ENCODE assay signal across 13 mouse cellular contexts in the genomic region with DNA sequence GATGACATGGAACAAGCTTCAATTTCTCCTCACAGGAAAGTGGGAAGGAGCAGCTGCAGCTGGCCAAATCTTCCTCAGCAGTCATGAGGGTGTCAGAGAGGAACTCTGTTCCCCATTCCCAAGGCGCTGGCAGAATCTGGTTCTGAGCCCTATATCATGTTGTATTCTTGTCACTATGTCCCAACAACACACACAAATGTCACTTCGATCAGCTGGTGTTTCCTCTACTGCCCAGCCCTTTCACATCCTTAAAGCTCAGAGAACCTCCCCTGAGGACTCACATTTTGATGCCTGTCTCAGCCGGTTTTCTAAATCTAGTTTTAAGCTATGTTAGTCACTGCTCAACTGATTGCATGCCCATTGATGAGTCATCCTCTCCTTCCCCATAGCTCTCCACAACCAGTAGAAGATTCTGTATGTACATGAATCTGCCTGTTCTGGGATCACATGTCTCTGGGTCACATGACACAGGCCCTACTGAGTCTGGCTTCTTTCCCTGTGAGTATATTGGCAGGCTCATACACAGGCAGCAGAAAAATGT. TPM values are rescaled to one million over a fixed set of nuclear protein-coding genes. Genes with fewer than 3 reads are reported as not detected.
A peak's percentile ranks its signal among the peaks of the same experiment; 100 is the strongest.
DNase-seq lines count a peak whose midpoint lies in the region; ATAC-seq and TF ChIP-seq lines count a peak whose summit lies in the region.
"Had no signal": no experiment of that assay in that cellular context is flagged by ENCODE, and none has a peak within 500 bp of the region (broad histone marks: within the 10 kb centered on the region; RNA-seq: fewer than 3 reads in every experiment).

No protein-coding gene starts in this region.

- TF ChIP-seq CTCF in intestine, postnatal 0 days (IDR thresholded peaks at IDR 0.05; ENCODE audit: low read depth) = no peak
- TF ChIP-seq CTCF in CH12.LX (conservative IDR thresholded peaks at IDR 0.05 in 1 of 2, IDR thresholded peaks at IDR 0.05 in 1 of 2; ENCODE audit: low read depth in 2 of 2, low read length in 2 of 2) = no peak

- no peak for TF ChIP-seq RAD21 in CH12.LX (IDR thresholded peaks at IDR 0.05; ENCODE audit: low read depth, low read length)

- no peak for TF ChIP-seq POLR2A in CH12.LX (IDR thresholded peaks at IDR 0.05; ENCODE audit: low read depth, low read length)

- H3K9me3 ChIP-seq in intestine, embryonic 14.5 days (ENCODE audit: control insufficient read depth, low read length) = no peaks in the 10 kb centered on the region
- no peaks in the 10 kb centered on the region for H3K9me3 ChIP-seq in intestine, postnatal 0 days (ENCODE audit: control insufficient read depth)
- H3K9me3 ChIP-seq in CH12.LX (replicated peaks; ENCODE audit: low read length) = no peaks in the 10 kb centered on the region
- H3K9me3 ChIP-seq in embryonic facial prominence, embryonic 14.5 days (ENCODE audit: control insufficient read depth, low read length) = no peaks in the 10 kb centered on the region
- no peaks in the 10 kb centered on the region for H3K9me3 ChIP-seq in forebrain, embryonic 11.5 days (ENCODE audit: control insufficient read depth, low read length)
- H3K9me3 ChIP-seq: megakaryocyte, embryonic 14.5 days; neural tube, embryonic 13.5 days had no signal

- DNase-seq in intestine, embryonic 14.5 days (ENCODE audit: low spot score) = peak; percentile 35
- DNase-seq in CH12.LX (ENCODE audit: extremely low read depth) = peak; percentile 56
- DNase-seq in embryonic facial prominence, embryonic 14.5 days (ENCODE audit: low spot score) = peak; percentile 4
- DNase-seq in lung, postnatal 25 days (ENCODE audit: low spot score) = peak; percentile 24
- DNase-seq in testis, postnatal 10 days (ENCODE audit: low spot score) = no peak
- DNase-seq in ovary, postnatal 10 days (ENCODE audit: low spot score) = no peak
- DNase-seq in forebrain, embryonic 11.5 days (ENCODE audit: low spot score) = no peak

- in situ Hi-C loops in CH12.LX (cut with MboI; ENCODE audit: low pct_ligation_motif_present, low pct_unique_long_range_greater_than_20kb, low sequenced_read_pairs) = no loop called here

- no peaks in the 10 kb centered on the region for H3K27me3 ChIP-seq in intestine, embryonic 14.5 days (replicated peaks; ENCODE audit: control insufficient read depth, insufficient read depth, low read length)
- 0 out of 2 replicates have a peak, but pooled peaks cover 4% of the 10 kb centered on the region for H3K27me3 ChIP-seq in intestine, postnatal 0 days (replicated peaks; ENCODE audit: control insufficient read depth, insufficient read depth, low read length)
- H3K27me3 ChIP-seq in CH12.LX (replicated peaks) = peaks cover 2% of the 10 kb centered on the region
- no peaks in the 10 kb centered on the region for H3K27me3 ChIP-seq in embryonic facial prominence, embryonic 14.5 days (replicated peaks; ENCODE audit: control insufficient read depth, insufficient read depth, low read length)
- no peaks in the 10 kb centered on the region for H3K27me3 ChIP-seq in forebrain, embryonic 11.5 days (ENCODE audit: control insufficient read depth, insufficient read depth, low read length)
- H3K27me3 ChIP-seq: neural tube, embryonic 13.5 days had no signal

- H3K4me3 ChIP-seq in intestine, embryonic 14.5 days (ENCODE audit: low read depth, low read length) = no peak overlapping the region
- no peak overlapping the region for H3K4me3 ChIP-seq in intestine, postnatal 0 days (ENCODE audit: low read depth, low read length)
- H3K4me3 ChIP-seq in CH12.LX (replicated peaks in 1 of 3; ENCODE audit: low read depth in 2 of 3, low read length in 2 of 3, poor library complexity in 1 of 3) = no peak overlapping the region
- no peak overlapping the region for H3K4me3 ChIP-seq in embryonic facial prominence, embryonic 14.5 days (ENCODE audit: low read depth, low read length)
- H3K4me3 ChIP-seq in forebrain, embryonic 11.5 days (ENCODE audit: low read depth, low read length) = no peak overlapping the region
- H3K4me3 ChIP-seq: erythroblast, embryonic 14.5 days; neural tube, embryonic 13.5 days had no signal

- no peak overlapping the region for H3K9ac ChIP-seq in intestine, embryonic 14.5 days (ENCODE audit: low read length)
- no peak overlapping the region for H3K9ac ChIP-seq in intestine, postnatal 0 days (ENCODE audit: low read depth, low read length)
- no peak overlapping the region for H3K9ac ChIP-seq in CH12.LX (ENCODE audit: insufficient read depth, low read depth)
- H3K9ac ChIP-seq in embryonic facial prominence, embryonic 14.5 days (ENCODE audit: low read depth, low read length) = no peak overlapping the region
- no peak overlapping the region for H3K9ac ChIP-seq in forebrain, embryonic 11.5 days (ENCODE audit: low read length)
- H3K9ac ChIP-seq: neural tube, embryonic 13.5 days had no signal

- dilution Hi-C loops in CH12.LX (cut with MboI; ENCODE audit: extremely low pct_ligation_motif_present, extremely low pct_unique_long_range_greater_than_20kb, low sequenced_read_pairs) = no loop called here

- no peak for ATAC-seq in intestine, embryonic 14.5 days (replicated peaks; ENCODE audit: low FRiP score, low TSS enrichment, low read depth)
- no peak for ATAC-seq in intestine, postnatal 0 days
- ATAC-seq in embryonic facial prominence, embryonic 14.5 days (ENCODE audit: low read depth) = no peak
- ATAC-seq in forebrain, embryonic 11.5 days (replicated peaks; ENCODE audit: low FRiP score) = no peak

- no peaks in the 10 kb centered on the region for H3K79me2 ChIP-seq in CH12.LX (replicated peaks; ENCODE audit: control insufficient read depth, extremely low read depth, insufficient read depth, poor library complexity, severe bottlenecking)

- H3K4me2 ChIP-seq in intestine, embryonic 14.5 days (ENCODE audit: low read length) = no peak overlapping the region
- H3K4me2 ChIP-seq in intestine, postnatal 0 days (replicated peaks; ENCODE audit: low read depth) = no peak overlapping the region
- H3K4me2 ChIP-seq in CH12.LX (ENCODE audit: insufficient read depth, low read depth, poor library complexity, severe bottlenecking) = no peak overlapping the region
- H3K4me2 ChIP-seq in embryonic facial prominence, embryonic 14.5 days (ENCODE audit: low read depth, low read length) = no peak overlapping the region
- no peak overlapping the region for H3K4me2 ChIP-seq in forebrain, embryonic 11.5 days (ENCODE audit: low read depth, low read length, severe bottlenecking)
- H3K4me2 ChIP-seq: neural tube, embryonic 13.5 days had no signal

- H3K27ac ChIP-seq in intestine, embryonic 14.5 days (ENCODE audit: low read depth) = no peak overlapping the region
- no peak overlapping the region for H3K27ac ChIP-seq in intestine, postnatal 0 days (ENCODE audit: low read depth, low read length)
- H3K27ac ChIP-seq in CH12.LX (ENCODE audit: insufficient read depth, low read depth) = no peak overlapping the region
- no peak overlapping the region for H3K27ac ChIP-seq in embryonic facial prominence, embryonic 14.5 days (replicated peaks; ENCODE audit: low read depth, low read length)
- H3K27ac ChIP-seq in forebrain, embryonic 11.5 days (ENCODE audit: low read depth, low read length) = no peak overlapping the region
- H3K27ac ChIP-seq: neural tube, embryonic 13.5 days had no signal

- no peak for TF ChIP-seq EP300 in CH12.LX (IDR thresholded peaks at IDR 0.05; ENCODE audit: low read length)

- 86% methylated on average over 3 of the region's 3 CpGs for WGBS in intestine, embryonic 14.5 days
- 78% methylated on average over 3 of the region's 3 CpGs for WGBS in intestine, postnatal 0 days
- WGBS in embryonic facial prominence, embryonic 14.5 days = 86% methylated on average over 3 of the region's 3 CpGs
- 86% methylated on average over 3 of the region's 3 CpGs for WGBS in forebrain, embryonic 11.5 days

- no peaks in the 10 kb centered on the region for H3K36me3 ChIP-seq in intestine, embryonic 14.5 days (ENCODE audit: control insufficient read depth, insufficient read depth, low read length)
- no peaks in the 10 kb centered on the region for H3K36me3 ChIP-seq in intestine, postnatal 0 days (ENCODE audit: control insufficient read depth, insufficient read depth)
- H3K36me3 ChIP-seq in CH12.LX (replicated peaks in 1 of 2; ENCODE audit: control insufficient read depth in 1 of 2, insufficient read depth in 1 of 2, low read length in 1 of 2) = no peaks in the 10 kb centered on the region
- H3K36me3 ChIP-seq in embryonic facial prominence, embryonic 14.5 days (ENCODE audit: control insufficient read depth, insufficient read depth, low read length) = no peaks in the 10 kb centered on the region
- H3K36me3 ChIP-seq in forebrain, embryonic 11.5 days (ENCODE audit: control insufficient read depth, insufficient read depth, low read length) = no peaks in the 10 kb centered on the region
- H3K36me3 ChIP-seq: neural tube, embryonic 13.5 days had no signal

- no peaks in the 10 kb centered on the region for H3K4me1 ChIP-seq in intestine, embryonic 14.5 days (replicated peaks; ENCODE audit: control insufficient read depth, insufficient read depth, low read length)
- no peaks in the 10 kb centered on the region for H3K4me1 ChIP-seq in intestine, postnatal 0 days (replicated peaks; ENCODE audit: control insufficient read depth, insufficient read depth, low read length)
- peaks cover 10 to 13% of the 10 kb centered on the region in 2 experiments for H3K4me1 ChIP-seq in CH12.LX (ENCODE audit: control insufficient read depth in 1 of 2, insufficient read depth in 2 of 2)
- no peaks in the 10 kb centered on the region for H3K4me1 ChIP-seq in embryonic facial prominence, embryonic 14.5 days (ENCODE audit: control insufficient read depth, insufficient read depth, low read length)
- no peaks in the 10 kb centered on the region for H3K4me1 ChIP-seq in forebrain, embryonic 11.5 days (replicated peaks; ENCODE audit: control insufficient read depth, insufficient read depth, low read length)
- H3K4me1 ChIP-seq: neural tube, embryonic 13.5 days had no signal

RNA-seq across cellular contexts. Expression of a gene that starts 28.2 kb away (rescaled TPM):
- polyA plus RNA-seq in intestine, embryonic 14.5 days (2014; fragmentation: Nextera tagmentation; extraction: Ambion mirVana) = 0.12 and 0.17 TPM in 2 replicates
- 0.59 and 0.69 TPM in 2 replicates for polyA plus RNA-seq in intestine, postnatal 0 days (2015; fragmentation: Nextera tagmentation; extraction: Ambion mirVana)
- total RNA-seq in CH12.LX (2012; rRNA removed) (0.08 TPM in 1 of 2 replicates, not detected in the other), CH12.LX (2014; rRNA removed) (0.35 TPM in 1 of 2 replicates, not detected in the other)
- polyA plus RNA-seq in CH12.LX (2012; ENCODE audit: insufficient read length, low read depth) = 0.22 and 0.51 TPM in 2 replicates
- 0.09 and 0.13 TPM in 2 replicates for polyA plus RNA-seq in embryonic facial prominence, embryonic 14.5 days (2014; fragmentation: Nextera tagmentation; extraction: Ambion mirVana)
- 0.27 and 0.37 TPM in 2 replicates for polyA plus RNA-seq in forebrain, embryonic 11.5 days (2014; fragmentation: Nextera tagmentation; extraction: Ambion mirVana)
- total RNA-seq: layer of hippocampus, adult 18-20 months had no signal
- polyA plus RNA-seq: erythroblast, embryonic 14.5 days; neural tube, embryonic 13.5 days had no signal

RNA-seq across cellular contexts. Expression of a gene that starts 32.4 kb away (rescaled TPM):
- not detected in 2 replicates for polyA plus RNA-seq in intestine, embryonic 14.5 days (2014; fragmentation: Nextera tagmentation; extraction: Ambion mirVana)
- polyA plus RNA-seq in intestine, postnatal 0 days (2015; fragmentation: Nextera tagmentation; extraction: Ambion mirVana) = 0.09 TPM in 1 of 2 replicates, not detected in the other
- total RNA-seq in CH12.LX (2012; rRNA removed) = not detected in 2 replicates
- not detected in 2 replicates for total RNA-seq in CH12.LX (2014; rRNA removed)
- not detected in 2 replicates for polyA plus RNA-seq in CH12.LX (2012; ENCODE audit: insufficient read length, low read depth)
- not detected in 2 replicates for polyA plus RNA-seq in embryonic facial prominence, embryonic 14.5 days (2014; fragmentation: Nextera tagmentation; extraction: Ambion mirVana)
- not detected in 2 replicates for polyA plus RNA-seq in forebrain, embryonic 11.5 days (2014; fragmentation: Nextera tagmentation; extraction: Ambion mirVana)
- total RNA-seq: hematopoietic stem cell, adult 5-6 weeks had no signal
- polyA plus RNA-seq: erythroblast, embryonic 14.5 days; neural tube, embryonic 13.5 days had no signal

RNA-seq across cellular contexts. Expression of a gene that starts 49.9 kb away (rescaled TPM):
- polyA plus RNA-seq in intestine, embryonic 14.5 days (2014; fragmentation: Nextera tagmentation; extraction: Ambion mirVana) = 2.2 and 2.7 TPM in 2 replicates
- 5.2 and 6.1 TPM in 2 replicates for polyA plus RNA-seq in intestine, postnatal 0 days (2015; fragmentation: Nextera tagmentation; extraction: Ambion mirVana)
- total RNA-seq in CH12.LX (2012; rRNA removed) (0.88 and 1.4 TPM in 2 replicates), CH12.LX (2014; rRNA removed) (12.9 and 13.9 TPM in 2 replicates)
- 9.3 and 11.7 TPM in 2 replicates for polyA plus RNA-seq in CH12.LX (2012; ENCODE audit: insufficient read length, low read depth)
- 4.1 and 4.5 TPM in 2 replicates for polyA plus RNA-seq in embryonic facial prominence, embryonic 14.5 days (2014; fragmentation: Nextera tagmentation; extraction: Ambion mirVana)
- 0.28 TPM in 1 of 2 replicates, not detected in the other for polyA plus RNA-seq in forebrain, embryonic 11.5 days (2014; fragmentation: Nextera tagmentation; extraction: Ambion mirVana)

RNA-seq across cellular contexts. Expression of a gene that starts 58.3 kb away (rescaled TPM):
- 0.13 TPM in 1 of 2 replicates, not detected in the other for polyA plus RNA-seq in intestine, embryonic 14.5 days (2014; fragmentation: Nextera tagmentation; extraction: Ambion mirVana)
- not detected in 2 replicates for polyA plus RNA-seq in intestine, postnatal 0 days (2015; fragmentation: Nextera tagmentation; extraction: Ambion mirVana)
- not detected in 2 replicates for total RNA-seq in CH12.LX (2012; rRNA removed)
- not detected in 2 replicates for total RNA-seq in CH12.LX (2014; rRNA removed)
- not detected in 2 replicates for polyA plus RNA-seq in CH12.LX (2012; ENCODE audit: insufficient read length, low read depth)
- not detected in 2 replicates for polyA plus RNA-seq in embryonic facial prominence, embryonic 14.5 days (2014; fragmentation: Nextera tagmentation; extraction: Ambion mirVana)
- polyA plus RNA-seq in forebrain, embryonic 11.5 days (2014; fragmentation: Nextera tagmentation; extraction: Ambion mirVana) = not detected in 2 replicates
- total RNA-seq: hematopoietic stem cell, adult 5-6 weeks; layer of hippocampus, adult 18-20 months had no signal
- polyA plus RNA-seq: erythroblast, embryonic 14.5 days; neural tube, embryonic 13.5 days had no signal

Comparison
In these comparisons a context has a peak if more than half of its experiments do, and no peak if none do; other contexts are left out.
1. DNase-seq: peak in intestine, embryonic 14.5 days (single experiment), CH12.LX (single experiment), embryonic facial prominence, embryonic 14.5 days (single experiment) and lung, postnatal 25 days (single experiment); none in testis, postnatal 10 days (single experiment), ovary, postnatal 10 days (single experiment) and forebrain, embryonic 11.5 days (single experiment).